Mouse (Mus musculus): ENCODE results near the gene Pbxip1.

DNA sequence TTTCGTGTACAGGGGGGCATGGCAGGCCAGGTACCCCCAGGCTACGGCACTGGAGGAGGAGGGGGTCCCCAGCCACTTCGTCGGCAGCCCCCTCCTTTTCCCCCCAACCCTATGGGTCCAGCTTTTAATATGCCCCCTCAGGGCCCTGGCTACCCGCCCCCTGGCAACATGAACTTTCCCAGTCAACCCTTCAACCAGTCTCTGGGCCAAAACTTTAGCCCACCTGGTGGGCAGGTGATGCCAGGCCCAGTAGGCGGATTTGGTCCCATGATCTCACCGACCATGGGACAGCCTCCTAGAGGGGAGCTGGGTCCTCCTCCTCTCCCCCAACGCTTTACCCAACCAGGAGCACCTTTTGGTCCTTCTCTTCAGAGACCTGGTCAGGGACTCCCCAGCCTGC, 3.9 kb upstream of the Pbxip1 start:
- TF ChIP-seq CTCF (IDR thresholded peaks at IDR 0.05; ENCODE audit: borderline replicate concordance, insufficient read depth, low read length) (no peak), POLR2A (IDR thresholded peaks at IDR 0.05; ENCODE audit: low read depth, low read length) (no peak)

Data from embryonic fibroblast, embryonic 13.5 days (primary cell).